Mouse (Mus musculus) left cerebral cortex, postnatal 36 days (tissue): ENCODE measurements around the gene Dock6. TPM values are rescaled to one million over a fixed set of nuclear protein-coding genes. Genes with fewer than 3 reads are reported as not detected.
"Not testable (repeated sequence)": the region's sequence is repeated elsewhere in the genome, so short reads cannot be mapped to it uniquely, and the experiment has no call there.

Source experiments
- DNase-seq, 2 experiments: peaks; one replicate each; pipeline ENCODE4 v3.0.0; 2021 to 2022; ENCODE audit warnings: low spot score in 2 of 2, mixed read lengths in 1 of 2
- intact Hi-C: fragments of 180-260 bp; cut with DNase I; formaldehyde crosslinking; loops from one replicate; pipeline ENCODE4 v1.15.1; 2025
- total RNA-seq, 2 experiments: library from RNA; stranded (reverse); gene quantifications; 2 replicates each; pipeline ENCODE4 v1.2.3; 2021

Dock6 gene
- total RNA-seq, result 10 to 100 TPM; 11.4 to 18.8 TPM

DNA sequence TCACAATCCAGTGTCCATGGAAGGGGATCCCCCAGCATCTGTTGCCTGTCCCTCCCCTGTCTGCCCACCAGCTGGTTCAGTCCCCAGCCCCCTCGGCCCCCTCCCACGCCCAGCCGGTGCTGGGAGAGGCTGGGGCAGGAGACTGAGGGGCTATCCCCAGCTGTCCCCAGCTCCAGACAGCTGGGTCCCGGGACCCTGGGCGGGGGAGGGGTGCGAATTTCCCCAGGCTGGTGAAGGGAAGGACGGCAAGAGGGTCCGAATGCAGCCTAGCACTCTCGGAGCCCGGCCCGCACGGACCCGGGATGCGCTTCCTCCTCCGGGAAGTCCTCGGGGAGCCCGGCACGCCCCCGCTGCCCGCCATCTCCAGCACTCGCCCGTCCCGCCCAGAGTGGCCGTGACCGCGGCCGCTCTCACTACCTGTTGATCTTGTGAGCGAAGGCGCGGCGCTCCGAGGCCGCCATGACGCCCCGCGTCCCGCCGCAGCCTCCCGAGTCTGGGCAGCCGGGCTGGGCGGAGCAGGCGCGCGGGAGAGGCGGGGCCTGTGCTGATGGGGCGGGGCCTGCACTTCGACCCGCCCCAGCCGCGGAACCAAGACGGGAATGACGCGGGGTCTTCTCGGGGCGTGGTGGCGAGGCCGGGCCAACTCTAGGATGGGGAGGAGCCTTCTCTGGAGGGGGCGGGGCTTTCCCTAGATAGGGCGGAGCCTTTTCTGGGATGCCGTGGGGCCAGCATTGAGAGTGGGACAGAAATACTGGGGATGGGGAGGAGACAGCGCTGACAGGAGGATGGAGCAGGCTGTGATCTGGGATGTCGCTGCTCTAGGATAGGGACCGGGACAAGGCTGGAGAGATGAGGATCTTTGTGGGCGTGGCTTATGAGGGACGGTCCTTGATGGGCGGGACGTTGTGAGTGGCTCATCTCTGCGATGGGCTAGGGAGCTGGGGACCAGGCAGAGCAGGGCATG is at the start of gene Dock6:
Gene Dock6 (minus strand): TSS at position 508 of the 964 bp plus-strand sequence.
- intact Hi-C loops, result no loop called here

DNA sequence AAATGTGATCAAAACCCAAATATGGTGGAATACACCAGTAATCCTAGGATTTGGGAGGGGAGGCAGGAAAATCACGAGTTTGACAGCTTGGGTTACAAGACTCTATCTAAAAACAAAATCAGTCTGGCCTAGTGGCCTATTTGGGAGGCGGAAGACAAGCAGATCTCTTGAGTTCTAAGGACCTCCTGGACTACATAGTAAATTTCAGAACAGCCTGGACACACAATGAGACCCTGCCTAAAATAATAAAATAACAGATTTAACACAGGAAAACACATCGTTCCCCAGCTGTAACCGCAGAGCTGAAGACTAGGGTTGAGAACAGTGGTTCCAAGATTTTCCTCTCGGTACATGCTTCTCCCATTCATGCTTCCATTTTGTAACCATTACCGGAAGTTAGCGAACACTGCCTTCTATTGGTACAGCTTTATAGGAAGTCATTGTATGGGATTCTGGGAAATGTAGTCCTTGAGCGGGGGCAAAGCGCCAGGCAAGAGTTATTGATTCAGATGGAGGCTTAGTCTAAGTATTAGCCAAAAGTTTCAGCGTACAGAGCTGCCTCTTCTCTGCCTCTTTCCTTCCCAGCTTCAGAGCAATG is 48.9 kb upstream of the Dock6 start:
- intact Hi-C loops, result no loop called here
- peak; percentile 55 to 58 for DNase-seq

More for the DNA sequence above, at the start of gene Dock6:
- DNase-seq, result peak; percentile 68 to 69

DNA sequence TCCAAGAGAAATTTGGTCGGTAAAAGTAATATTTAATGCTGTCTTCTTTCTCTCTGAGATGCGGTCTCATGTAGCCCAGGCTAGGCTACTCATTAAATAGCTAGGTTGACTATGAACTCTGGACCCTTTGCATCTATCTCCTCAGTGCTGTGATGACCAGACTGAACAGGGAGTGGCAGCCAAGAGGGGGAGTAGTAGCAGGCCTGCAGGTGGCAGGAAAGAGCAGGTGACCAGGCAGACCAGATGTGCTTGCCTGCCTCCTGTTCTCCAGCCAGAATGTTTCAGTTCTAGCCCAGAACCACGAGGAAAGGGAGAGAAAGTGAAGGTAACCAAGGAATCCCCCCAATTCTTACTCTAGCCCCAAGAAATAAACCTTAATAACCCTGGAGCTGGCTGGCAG is 36.8 kb upstream of the Dock6 start:
- no peak for DNase-seq
- intact Hi-C loops, result no loop called here

DNA sequence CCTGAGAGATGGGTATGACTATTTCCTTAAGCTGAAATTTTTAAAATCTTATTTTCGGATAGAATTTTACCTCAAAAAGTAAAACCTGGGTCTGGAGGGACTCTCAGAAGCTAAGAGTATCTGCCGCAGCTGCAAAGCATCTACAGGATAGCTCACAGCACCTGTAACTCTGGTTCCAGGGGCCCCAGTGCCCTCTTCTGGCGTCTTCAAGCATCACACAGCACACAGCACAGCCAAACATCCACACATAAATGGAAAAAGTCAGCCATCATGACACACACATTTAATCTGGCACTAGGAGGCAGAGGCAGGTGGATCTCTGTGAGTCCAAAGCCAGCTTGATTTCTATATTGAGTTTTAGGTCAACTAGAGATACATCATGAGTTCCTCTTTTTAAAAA is 24.2 kb upstream of the Dock6 start:
- DNase-seq, result no peak
- intact Hi-C loops, result loop anchor here (10.0 kb wide), 1 partner anchor 182 kb away; no protein-coding TSS in a partner anchor

- intact Hi-C loops, result loop anchor here (5.0 to 10.0 kb wide), 2 partner anchors 177 to 270 kb away; no protein-coding TSS in a partner anchor
- DNase-seq, result no peak
These were observed 19.8 kb upstream of the Dock6 start for GRCm38 (mm10) chr9:21872204-21872603.

GRCm38 (mm10) chr9:21870879-21871524 is 18.6 kb upstream of the Dock6 start:
- intact Hi-C loops, result loop anchor here (1.0 to 10.0 kb wide), 3 partner anchors 31 to 269 kb away; no protein-coding TSS in a partner anchor
- DNase-seq, result peak; percentile 23 to 27

DNA sequence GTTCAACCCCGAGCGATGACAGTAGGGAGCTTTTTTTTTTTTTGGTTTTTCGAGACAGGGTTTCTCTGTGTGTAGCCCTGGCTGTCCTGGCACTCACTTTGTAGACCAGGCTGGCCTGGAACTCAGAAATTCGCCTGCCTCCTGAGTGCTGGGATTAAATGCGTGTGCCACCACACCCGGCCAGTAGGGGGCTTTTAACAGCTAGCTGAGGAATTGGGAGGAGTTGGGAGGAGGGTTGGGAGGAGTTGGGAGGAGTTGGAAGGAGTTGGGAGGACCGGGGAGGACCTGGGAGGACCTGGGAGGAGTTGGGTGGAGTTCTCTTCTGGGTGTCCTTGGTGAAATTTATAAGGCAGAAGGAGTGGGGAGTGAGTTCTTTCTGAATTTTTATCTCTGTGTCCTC is 16.9 kb upstream of the Dock6 start:
- peak in 1 of 2 experiments; percentile 15 for DNase-seq
- intact Hi-C loops, result not testable (repeated sequence)

DNA sequence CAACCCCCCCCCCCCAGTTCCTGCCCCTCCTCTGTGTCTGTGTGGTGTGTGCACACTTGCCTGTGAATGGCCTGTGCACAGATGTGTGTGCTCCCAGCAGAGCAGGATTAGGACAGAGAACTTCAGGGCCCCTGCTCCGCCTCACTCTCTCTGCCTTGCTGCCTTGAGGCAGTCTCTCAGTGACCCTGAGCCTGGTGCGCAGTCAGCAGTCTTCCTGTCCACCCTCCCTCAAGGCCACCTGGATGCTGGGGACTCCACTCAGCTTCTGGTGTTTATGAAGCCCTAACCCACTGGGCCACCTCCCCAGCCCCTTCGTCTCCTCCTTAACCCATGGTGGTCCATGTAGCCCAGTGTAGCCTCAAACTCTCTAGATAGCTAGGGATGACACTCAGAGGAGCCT is 15.3 kb upstream of the Dock6 start:
- DNase-seq, result no peak
- intact Hi-C loops, result no loop called here

- intact Hi-C loops, result no loop called here
- no peak for DNase-seq
These were observed 14.2 kb upstream of the Dock6 start for GRCm38 (mm10) chr9:21866641-21867040.

DNA sequence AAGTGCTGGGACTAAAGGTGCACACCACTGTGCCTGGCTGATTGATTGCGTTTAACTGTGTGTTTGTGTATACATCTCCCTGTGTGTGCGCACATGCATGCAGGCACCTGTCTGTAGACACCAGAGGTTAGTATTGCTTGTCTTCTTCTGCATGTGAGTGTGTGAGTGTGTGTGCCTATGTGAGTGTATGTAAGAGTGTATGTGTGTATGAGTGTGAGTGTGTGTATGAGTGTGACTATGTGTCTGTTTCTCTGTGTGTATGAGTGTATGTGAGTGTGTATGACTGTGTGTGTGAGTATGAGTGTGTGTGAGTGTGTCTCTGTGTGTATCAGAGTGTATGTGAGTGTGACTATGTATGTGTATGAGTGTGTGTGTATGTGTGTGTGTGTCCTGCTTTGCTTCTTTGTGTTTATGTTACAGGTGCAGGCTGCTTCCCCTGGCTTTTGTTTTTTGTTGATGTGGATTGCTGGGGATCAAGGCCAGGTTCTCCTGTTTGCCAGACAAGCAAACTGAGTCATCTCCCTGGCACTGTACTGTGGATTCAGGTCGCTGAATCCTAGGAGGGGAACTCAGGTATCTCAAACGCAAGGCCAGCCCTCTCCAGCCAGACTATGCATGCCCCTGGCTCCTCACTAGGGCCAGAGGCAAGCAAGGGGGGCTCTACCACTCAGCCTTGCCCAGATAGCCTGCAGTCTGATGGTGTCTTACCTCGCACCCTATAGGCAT is 13.4 kb upstream of the Dock6 start:
- DNase-seq, result no peak
- intact Hi-C loops, result no loop called here

- intact Hi-C loops, result no loop called here
- DNase-seq, result no peak
These were observed 9.7 kb upstream of the Dock6 start for GRCm38 (mm10) chr9:21862181-21862580.

DNA sequence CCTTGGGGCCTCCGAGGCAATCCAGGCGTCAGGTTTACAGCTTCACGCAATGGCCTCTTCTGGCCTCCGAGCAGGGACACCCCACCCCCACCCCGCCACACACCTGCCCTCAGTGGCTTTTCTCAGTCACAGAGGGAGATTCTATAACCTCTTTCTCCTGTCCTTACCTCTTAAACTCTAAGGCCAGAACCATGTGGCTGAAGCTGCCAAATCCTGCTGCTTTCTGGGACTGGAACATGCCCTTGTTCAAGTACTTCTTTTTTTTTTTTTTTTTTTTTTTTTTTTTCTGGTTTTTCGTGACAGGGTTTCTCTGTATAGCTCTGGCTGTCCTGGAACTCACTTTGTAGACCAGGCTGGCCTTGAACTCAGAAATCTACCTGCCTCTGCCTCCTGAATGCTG is 7.9 kb upstream of the Dock6 start:
- intact Hi-C loops, DNase-seq: not testable (repeated sequence)

GRCm38 (mm10) chr9:21859606-21860005 is 7.2 kb upstream of the Dock6 start:
- intact Hi-C loops, result no loop called here
- DNase-seq, result no peak

GRCm38 (mm10) chr9:21858084-21858483 is 5.6 kb upstream of the Dock6 start:
- DNase-seq, result no peak
- intact Hi-C loops, result no loop called here

DNA sequence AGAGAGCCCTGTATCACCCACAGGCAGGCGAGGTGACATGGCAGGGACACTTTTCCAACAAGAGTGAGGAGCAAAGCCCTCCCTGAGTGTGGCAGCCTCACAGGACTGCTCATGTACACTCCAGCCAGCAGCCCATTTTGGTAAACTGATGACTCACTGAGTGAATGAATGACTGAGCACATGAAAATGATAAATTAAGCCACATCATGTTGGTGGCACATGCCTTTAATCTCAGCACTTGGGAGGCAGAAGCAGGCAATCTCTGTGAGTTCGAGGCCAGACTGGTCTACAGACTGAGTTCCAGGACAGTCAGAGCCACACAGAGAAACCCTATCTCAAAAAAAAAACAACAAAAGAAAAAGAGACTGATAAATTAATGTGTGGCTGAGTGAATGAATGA is 5.1 kb upstream of the Dock6 start:
- intact Hi-C loops, result no loop called here
- DNase-seq, result no peak

- DNase-seq, result no peak
- intact Hi-C loops, result no loop called here
These were observed 2.5 kb upstream of the Dock6 start for GRCm38 (mm10) chr9:21854894-21855293.

- intact Hi-C loops, result no loop called here
- DNase-seq, result no peak
These were observed 1.5 kb upstream of the Dock6 start for GRCm38 (mm10) chr9:21853961-21854360.

DNA sequence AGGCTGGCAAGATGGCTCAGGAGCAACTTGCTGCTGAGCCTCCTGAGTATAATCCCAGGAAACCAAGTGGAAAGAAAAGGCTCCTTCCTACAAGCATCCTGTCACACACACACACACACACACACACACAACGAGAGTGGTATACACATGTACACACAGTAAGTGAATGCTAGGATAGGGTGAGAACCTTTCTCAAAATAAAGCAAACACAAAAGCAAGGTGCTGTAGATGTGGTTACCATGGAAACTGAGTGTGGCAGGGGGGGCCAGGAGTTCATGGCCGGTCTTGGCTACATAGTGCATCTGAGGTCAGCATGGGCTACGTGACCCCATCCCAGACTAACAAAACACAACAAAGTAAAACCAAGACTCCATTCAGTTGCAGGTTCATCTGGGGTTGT is 1.4 kb downstream of the Dock6 start:
- intact Hi-C loops, result no loop called here
- no peak for DNase-seq
